Mouse (Mus musculus) spleen, postnatal 4 days (tissue): ENCODE data around the gene Tdrkh.
A peak's percentile ranks its signal among the peaks of the same experiment; 100 is the strongest.

ENCODE experiments used
- DNase-seq, 2 experiments: peaks; one replicate each; pipeline ENCODE4 v3.0.0; 2022; ENCODE audit warnings: low spot score in 2 of 2

Gene Tdrkh

GRCm38 (mm10) chr3:94389420-94389819, 23.7 kb upstream of the Tdrkh start:
- no peak for DNase-seq

GRCm38 (mm10) chr3:94391001-94391400, 22.1 kb upstream of the Tdrkh start:
- DNase-seq: no peak

GRCm38 (mm10) chr3:94392128-94392527, 20.9 kb upstream of the Tdrkh start:
- DNase-seq: no peak

- no peak for DNase-seq
Measured at GRCm38 (mm10) chr3:94393049-94393448, 20.0 kb upstream of the Tdrkh start.

- DNase-seq: no peak
Measured at GRCm38 (mm10) chr3:94396336-94396735, 16.7 kb upstream of the Tdrkh start.

GRCm38 (mm10) chr3:94396851-94397250, 16.2 kb upstream of the Tdrkh start:
- no peak for DNase-seq

GRCm38 (mm10) chr3:94398217-94398616, 14.9 kb upstream of the Tdrkh start, which contains the start of gene Lingo4:
Lingo4 (plus strand) TSS chr3:94398517.
- no peak for DNase-seq

- DNase-seq: no peak
Measured at GRCm38 (mm10) chr3:94398943-94399481, 14.1 kb upstream of the Tdrkh start.

GRCm38 (mm10) chr3:94399663-94400310, 13.3 kb upstream of the Tdrkh start:
- no peak for DNase-seq

GRCm38 (mm10) chr3:94402451-94402850, 10.6 kb upstream of the Tdrkh start:
- DNase-seq: no peak

GRCm38 (mm10) chr3:94404366-94405054, 8.6 kb upstream of the Tdrkh start:
- DNase-seq: no peak

GRCm38 (mm10) chr3:94405561-94405960, 7.5 kb upstream of the Tdrkh start:
- DNase-seq: no peak

- no peak for DNase-seq
Measured at GRCm38 (mm10) chr3:94412530-94412929, 543 bp upstream of the Tdrkh start.

GRCm38 (mm10) chr3:94430980-94431379, 17.9 kb downstream of the Tdrkh start:
- DNase-seq: no peak

GRCm38 (mm10) chr3:94434305-94434704, 21.2 kb downstream of the Tdrkh start:
- DNase-seq: no peak

GRCm38 (mm10) chr3:94436420-94436819, 23.3 kb downstream of the Tdrkh start:
- no peak for DNase-seq

GRCm38 (mm10) chr3:94441182-94441581, 28.1 kb downstream of the Tdrkh start:
- no peak for DNase-seq

GRCm38 (mm10) chr3:94442951-94443596, 30.0 kb downstream of the Tdrkh start, which contains the start of gene Mrpl9:
Mrpl9 (plus strand) TSS chr3:94443318.
- peak; percentile 95 to 99 for DNase-seq

GRCm38 (mm10) chr3:94443597-94443964, 30.5 kb downstream of the Tdrkh start, which contains the start of gene Oaz3:
Oaz3 (minus strand) TSS chr3:94443915.
- DNase-seq: no peak

- DNase-seq: no peak
Measured at GRCm38 (mm10) chr3:94449377-94449776, 36.3 kb downstream of the Tdrkh start.

- DNase-seq: peak; percentile 70 to 82
Measured at GRCm38 (mm10) chr3:94456529-94457000, 43.5 kb downstream of the Tdrkh start.

- DNase-seq: no peak
Measured at GRCm38 (mm10) chr3:94457055-94457454, 44.0 kb downstream of the Tdrkh start.
